Mouse (Mus musculus) MEL (cell line): Measurements from ENCODE around the gene Slc38a2. TPM values are rescaled to one million over a fixed set of nuclear protein-coding genes. Genes with fewer than 3 reads are reported as not detected.

ENCODE experiments used
- DNase-seq: peaks from one replicate; pipeline ENCODE4 v3.0.0; 2011; ENCODE audit warnings: low read depth, low spot score
- H3K27ac ChIP-seq: 2 replicates; pipeline ENCODE4 v1.5.1; 2012; ENCODE audit warnings: low read depth, mild to moderate bottlenecking, control low read depth, low read length, moderate library complexity; ENCODE audit not compliant: control insufficient read depth
- H3K27me3 ChIP-seq, 2 experiments: fragments of 150-350 bp in 1 of 2; sonication (generic) in 1 of 2; 2 replicates each; pipeline ENCODE4 v1.6.1; 2012; ENCODE audit warnings: low read length in 2 of 2, mild to moderate bottlenecking in 2 of 2, improper control_type of control experiment in 1 of 2, moderate library complexity in 1 of 2; ENCODE audit not compliant: insufficient read depth in 2 of 2, control insufficient read depth in 1 of 2
- H3K36me3 ChIP-seq, 2 experiments: 2 replicates each; pipeline ENCODE4 v1.6.1; 2012 to 2014; ENCODE audit warnings: low read length in 2 of 2, improper control_type of control experiment in 1 of 2, inconsistent platforms in 1 of 2, mild to moderate bottlenecking in 1 of 2; ENCODE audit not compliant: insufficient read depth in 2 of 2, control insufficient read depth in 1 of 2
- H3K4me1 ChIP-seq, 2 experiments: fragments of 150-350 bp in 1 of 2; sonication (generic) in 1 of 2; 2 replicates each; pipeline ENCODE4 v1.6.1; 2012; ENCODE audit warnings: low read length in 2 of 2, improper control_type of control experiment in 1 of 2, mild to moderate bottlenecking in 1 of 2; ENCODE audit not compliant: insufficient read depth in 2 of 2, control insufficient read depth in 1 of 2
- H3K4me3 ChIP-seq, 2 experiments: fragments of 150-350 bp in 1 of 2; sonication (generic) in 1 of 2; 2 replicates each; pipeline ENCODE4 v1.5.1; 2012; ENCODE audit warnings: low read depth in 2 of 2, low read length in 2 of 2, mild to moderate bottlenecking in 2 of 2, moderate library complexity in 2 of 2, control low read depth in 1 of 2, improper control_type of control experiment in 1 of 2; ENCODE audit not compliant: control insufficient read depth in 1 of 2, insufficient read depth in 1 of 2
- H3K79me2 ChIP-seq: 2 replicates; pipeline ENCODE4 v1.6.1; 2012; ENCODE audit warnings: mild to moderate bottlenecking, low read length, moderate library complexity; ENCODE audit not compliant: control insufficient read depth, poor library complexity, insufficient read depth
- H3K9ac ChIP-seq: 2 replicates; pipeline ENCODE4 v1.6.1; 2012; ENCODE audit warnings: low read depth, mild to moderate bottlenecking, control low read depth, low read length, moderate library complexity; ENCODE audit not compliant: control insufficient read depth, poor library complexity, severe bottlenecking
- H3K9me3 ChIP-seq: fragments of 150-350 bp; sonication (generic); replicated peaks from 2 replicates; pipeline ENCODE4 v1.6.1; 2012; ENCODE audit warnings: mild to moderate bottlenecking, low read length, improper control_type of control experiment, moderate library complexity; ENCODE audit not compliant: insufficient read depth
- CHD1 ChIP-seq: IDR thresholded peaks from 2 replicates; pipeline ENCODE4 v1.6.1; 2012; ENCODE audit warnings: low read depth, mild to moderate bottlenecking, inconsistent platforms, low read length, improper control_type of control experiment
- CTCF ChIP-seq, 3 experiments: IDR thresholded peaks in 2 of 3; conservative IDR thresholded peaks in 1 of 3; 2 replicates each; pipeline ENCODE4 v1.5.1; 2011 to 2012; ENCODE audit warnings: low read length in 3 of 3, low read depth in 2 of 3, mild to moderate bottlenecking in 2 of 3, improper control_type of control experiment in 1 of 3, inconsistent platforms in 1 of 3, mixed read lengths in 1 of 3, moderate library complexity in 1 of 3; ENCODE audit not compliant: control insufficient read depth in 1 of 3, insufficient read depth in 1 of 3, poor library complexity in 1 of 3, severe bottlenecking in 1 of 3
- EP300 ChIP-seq, 2 experiments: IDR thresholded peaks; 2 replicates each; pipeline ENCODE4 v1.6.1; 2011; ENCODE audit warnings: improper control_type of control experiment in 2 of 2, low read length in 2 of 2, low read depth in 1 of 2, mild to moderate bottlenecking in 1 of 2
- GABPA ChIP-seq: IDR thresholded peaks from 2 replicates; pipeline ENCODE4 v1.6.1; 2012; ENCODE audit warnings: low read depth, mild to moderate bottlenecking, inconsistent platforms, low read length, improper control_type of control experiment, moderate library complexity
- GATA1 ChIP-seq: IDR thresholded peaks from 2 replicates; pipeline ENCODE4 v1.6.1; 2011; ENCODE audit warnings: low read depth, low read length, improper control_type of control experiment
- HCFC1 ChIP-seq: IDR thresholded peaks from 2 replicates; pipeline ENCODE4 v1.6.1; 2012; ENCODE audit warnings: low read depth, mild to moderate bottlenecking, inconsistent platforms, low read length, improper control_type of control experiment, moderate library complexity
- JUND ChIP-seq: IDR thresholded peaks from 2 replicates; pipeline ENCODE4 v1.6.1; 2011; ENCODE audit warnings: low read depth, mild to moderate bottlenecking, improper control_type of control experiment, low read length
- KAT2A ChIP-seq: conservative IDR thresholded peaks from 2 replicates; pipeline ENCODE4 v1.6.1; 2012; ENCODE audit warnings: low read depth, low read length, improper control_type of control experiment, inconsistent platforms
- MAFK ChIP-seq: IDR thresholded peaks from 2 replicates; pipeline ENCODE4 v1.6.1; 2011; ENCODE audit warnings: low read depth, mild to moderate bottlenecking, low read length, improper control_type of control experiment, borderline replicate concordance
- MAX ChIP-seq: IDR thresholded peaks from 2 replicates; pipeline ENCODE4 v1.6.1; 2011; ENCODE audit warnings: low read length, improper control_type of control experiment
- MEF2A ChIP-seq: IDR thresholded peaks from 2 replicates; pipeline ENCODE4 v1.6.1; 2014; ENCODE audit warnings: low read depth, mild to moderate bottlenecking, inconsistent platforms, low read length, improper control_type of control experiment; ENCODE audit not compliant: poor library complexity, insufficient replicate concordance, severe bottlenecking; ENCODE audit errors: extremely low read depth
- MXI1 ChIP-seq: IDR thresholded peaks from 2 replicates; pipeline ENCODE4 v1.6.1; 2011; ENCODE audit warnings: mild to moderate bottlenecking, low read depth, low read length, improper control_type of control experiment
- MYB ChIP-seq: IDR thresholded peaks from 2 replicates; pipeline ENCODE4 v1.6.1; 2011; ENCODE audit warnings: mild to moderate bottlenecking, low read depth, low read length, improper control_type of control experiment
- POLR2A ChIP-seq, 2 experiments: IDR thresholded peaks; 2 replicates each; pipeline ENCODE4 v1.6.1; 2011 to 2012; ENCODE audit warnings: low read length in 2 of 2, mild to moderate bottlenecking in 2 of 2, control low read depth in 1 of 2, improper control_type of control experiment in 1 of 2, low read depth in 1 of 2, moderate library complexity in 1 of 2; ENCODE audit not compliant: control insufficient read depth in 1 of 2, insufficient read depth in 1 of 2, poor library complexity in 1 of 2
- RCOR1 ChIP-seq: IDR thresholded peaks from 2 replicates; pipeline ENCODE4 v1.6.1; 2012; ENCODE audit warnings: low read depth, mild to moderate bottlenecking, inconsistent platforms, low read length, improper control_type of control experiment
- SIN3A ChIP-seq: IDR thresholded peaks from 2 replicates; pipeline ENCODE4 v1.6.1; 2012; ENCODE audit warnings: low read length, improper control_type of control experiment, inconsistent platforms
- TBP ChIP-seq: IDR thresholded peaks from 2 replicates; pipeline ENCODE4 v1.8.0; 2011; ENCODE audit warnings: low read depth, low read length, improper control_type of control experiment
- TCF12 ChIP-seq: IDR thresholded peaks from 2 replicates; pipeline ENCODE4 v1.6.1; 2014; ENCODE audit warnings: low read depth, mild to moderate bottlenecking, inconsistent platforms, low read length, improper control_type of control experiment, moderate library complexity
- UBTF ChIP-seq: IDR thresholded peaks from 2 replicates; pipeline ENCODE4 v1.6.1; 2012; ENCODE audit warnings: low read depth, mild to moderate bottlenecking, inconsistent platforms, low read length, improper control_type of control experiment, moderate library complexity, borderline replicate concordance; ENCODE audit not compliant: insufficient read depth
- USF2 ChIP-seq, 2 experiments: IDR thresholded peaks; 2 replicates each; pipeline ENCODE4 v1.6.1; 2011 to 2012; ENCODE audit warnings: improper control_type of control experiment in 2 of 2, low read length in 2 of 2, borderline replicate concordance in 1 of 2, inconsistent platforms in 1 of 2, low read depth in 1 of 2, mild to moderate bottlenecking in 1 of 2; ENCODE audit not compliant: insufficient read depth in 1 of 2
- ZMIZ1 ChIP-seq: IDR thresholded peaks from 2 replicates; pipeline ENCODE4 v1.6.1; 2012; ENCODE audit warnings: low read depth, mild to moderate bottlenecking, inconsistent platforms, low read length, improper control_type of control experiment, moderate library complexity
- ZNF384 ChIP-seq: IDR thresholded peaks from 2 replicates; pipeline ENCODE4 v1.6.1; 2012; ENCODE audit warnings: low read depth, mild to moderate bottlenecking, inconsistent platforms, low read length, improper control_type of control experiment
- polyA plus RNA-seq, 2 experiments: library from polyadenylated mRNA; stranded (reverse) in 1 of 2; unstranded in 1 of 2; fragments of >175 nt in 1 of 2; fragments of >200 nt in 1 of 2; gene quantifications; 2 replicates each; pipeline versions ENCODE4 v1.2.1 to v1.2.4; 2012; ENCODE audit warnings: low replicate concordance in 2 of 2, low read depth in 1 of 2; ENCODE audit not compliant: insufficient read length in 2 of 2, insufficient read depth in 1 of 2, missing spikeins in 1 of 2
- total RNA-seq: library from RNA; depleted of rRNA; stranded (reverse); fragments of 300-350 nt; gene quantifications from 2 replicates; pipeline ENCODE4 v1.2.3, GENCODE M21; 2012

Slc38a2 gene
- total and polyA plus RNA-seq, 3 experiments, result 80.6 to 590 (median 177) TPM

GRCm38 (mm10) chr15:96675055-96675454 is 24.5 kb downstream of the Slc38a2 start:
- no peak overlapping the region for H3K4me3 ChIP-seq
- DNase-seq, result peak; percentile 47
- H3K4me1 ChIP-seq, result no peaks in the 10 kb centered on the region
- H3K9ac ChIP-seq, result no peak overlapping the region
- TF ChIP-seq RCOR1 (no peak), KAT2A (no peak), MAFK (no peak), ZMIZ1 (no peak), SIN3A (no peak), CHD1 (no peak), TCF12 (no peak), USF2 (IDR thresholded peaks at IDR 0.05; ENCODE audit: borderline replicate concordance in 1 of 2, insufficient read depth in 1 of 2, low read depth in 1 of 2, low read length in 2 of 2) (no peak), POLR2A (IDR thresholded peaks at IDR 0.05; ENCODE audit: control insufficient read depth in 1 of 2, insufficient read depth in 1 of 2, low read depth in 1 of 2, low read length in 2 of 2, poor library complexity in 1 of 2) (no peak)
- H3K27me3 ChIP-seq, result peaks cover 26 to 31% of the 10 kb centered on the region in 2 experiments
- H3K79me2 ChIP-seq, result no peaks in the 10 kb centered on the region
- H3K36me3 ChIP-seq, result no peaks in the 10 kb centered on the region
- H3K9me3 ChIP-seq, result no peaks in the 10 kb centered on the region
- H3K27ac ChIP-seq, result no peak overlapping the region

- Histone ChIP-seq H3K9ac (no peak overlapping the region), H3K27me3 (peaks cover 23% of the 10 kb centered on the region in 2 experiments), H3K79me2 (no peaks in the 10 kb centered on the region), H3K27ac (no peak overlapping the region), H3K9me3 (no peaks in the 10 kb centered on the region), H3K4me3 (no peak overlapping the region), H3K4me1 (no peaks in the 10 kb centered on the region), H3K36me3 (no peaks in the 10 kb centered on the region)
- TF ChIP-seq GATA1 (no peak), UBTF (no peak), ZNF384 (no peak), EP300 (IDR thresholded peaks at IDR 0.05; ENCODE audit: low read depth in 1 of 2, low read length in 2 of 2) (no peak), CHD1 (no peak), RCOR1 (no peak), CTCF (IDR thresholded peaks at IDR 0.05 in 2 of 3, conservative IDR thresholded peaks at IDR 0.05 in 1 of 3; ENCODE audit: control insufficient read depth in 1 of 3, insufficient read depth in 1 of 3, low read depth in 2 of 3, low read length in 3 of 3, poor library complexity in 1 of 3, severe bottlenecking in 1 of 3) (no peak), KAT2A (no peak), TBP (no peak), TCF12 (no peak), MAX (no peak), MAFK (no peak), HCFC1 (no peak), GABPA (no peak), POLR2A (IDR thresholded peaks at IDR 0.05; ENCODE audit: control insufficient read depth in 1 of 2, insufficient read depth in 1 of 2, low read depth in 1 of 2, low read length in 2 of 2, poor library complexity in 1 of 2) (no peak), MYB (no peak), MEF2A (no peak), JUND (no peak), MXI1 (no peak)
- no peak for DNase-seq
Observed at GRCm38 (mm10) chr15:96674089-96674488, 25.4 kb downstream of the Slc38a2 start.
